In genomic region chr11:48798308-48798707, GRCm38 (mm10) we compare ENCODE assay signal across 10 mouse cellular contexts. TPM values are rescaled to one million over a fixed set of nuclear protein-coding genes. Genes with fewer than 3 reads are reported as not detected.
DNase-seq lines count a peak whose midpoint lies in the region; ATAC-seq and TF ChIP-seq lines count a peak whose summit lies in the region.
"Had no signal": no experiment of that assay in that cellular context is flagged by ENCODE, and none has a peak within 500 bp of the region (broad histone marks: within the 10 kb centered on the region; RNA-seq: fewer than 3 reads in every experiment).

No protein-coding gene starts in this region.

- WGBS in hindbrain, embryonic 13.5 days = 86% methylated on average over 7 of the region's 7 CpGs
- WGBS in hindbrain, embryonic 11.5 days = 86% methylated on average over 7 of the region's 7 CpGs
- WGBS in intestine, embryonic 14.5 days = 77% methylated on average over 7 of the region's 7 CpGs
- 69% methylated on average over 7 of the region's 7 CpGs for WGBS in midbrain, embryonic 15.5 days

- no peak for ATAC-seq in hindbrain, embryonic 13.5 days (ENCODE audit: low FRiP score)
- ATAC-seq in hindbrain, embryonic 11.5 days (ENCODE audit: low FRiP score) = no peak
- ATAC-seq in intestine, embryonic 14.5 days (replicated peaks; ENCODE audit: low FRiP score, low TSS enrichment, low read depth) = no peak
- ATAC-seq in midbrain, embryonic 15.5 days (replicated peaks) = no peak
- ATAC-seq: Patski had no signal

- peaks cover 19% of the 10 kb centered on the region for H3K36me3 ChIP-seq in hindbrain, embryonic 13.5 days
- H3K36me3 ChIP-seq in hindbrain, embryonic 11.5 days (ENCODE audit: control insufficient read depth, insufficient read depth, low read length) = 0 out of 2 replicates have a peak, but pooled peaks cover under 1% of the 10 kb centered on the region
- H3K36me3 ChIP-seq in intestine, embryonic 14.5 days (ENCODE audit: control insufficient read depth, insufficient read depth, low read length) = peaks cover 22% of the 10 kb centered on the region
- peaks cover 10% of the 10 kb centered on the region for H3K36me3 ChIP-seq in midbrain, embryonic 15.5 days (replicated peaks)

- H3K4me1 ChIP-seq in hindbrain, embryonic 13.5 days (replicated peaks) = peaks cover 38% of the 10 kb centered on the region
- peaks cover 9% of the 10 kb centered on the region for H3K4me1 ChIP-seq in hindbrain, embryonic 11.5 days (replicated peaks; ENCODE audit: control insufficient read depth, insufficient read depth, low read length)
- peaks cover 33% of the 10 kb centered on the region for H3K4me1 ChIP-seq in bone marrow macrophage, adult 2 months (ENCODE audit: control insufficient read depth, insufficient read depth, low read length)
- peaks cover 11% of the 10 kb centered on the region for H3K4me1 ChIP-seq in intestine, embryonic 14.5 days (replicated peaks; ENCODE audit: control insufficient read depth, insufficient read depth, low read length)
- H3K4me1 ChIP-seq in midbrain, embryonic 15.5 days = peaks cover 37% of the 10 kb centered on the region

- no peak for TF ChIP-seq POLR2A in bone marrow macrophage, adult 2 months (IDR thresholded peaks at IDR 0.05; ENCODE audit: borderline replicate concordance, low read depth, low read length)

- peak overlapping the region; percentile 83; the same call in 1 of the 2 replicates for H3K4me3 ChIP-seq in hindbrain, embryonic 13.5 days
- H3K4me3 ChIP-seq in hindbrain, embryonic 11.5 days (ENCODE audit: low read depth, low read length) = no peak overlapping the region
- peak overlapping the region; percentile 42 for H3K4me3 ChIP-seq in bone marrow macrophage, adult 2 months (ENCODE audit: insufficient read depth, low read length)
- H3K4me3 ChIP-seq in intestine, embryonic 14.5 days (ENCODE audit: low read depth, low read length) = no peak overlapping the region
- no peak overlapping the region for H3K4me3 ChIP-seq in midbrain, embryonic 15.5 days

- no peak overlapping the region for H3K27ac ChIP-seq in hindbrain, embryonic 13.5 days
- no peak overlapping the region for H3K27ac ChIP-seq in hindbrain, embryonic 11.5 days (ENCODE audit: low read depth, low read length)
- peak overlapping the region; percentile 36 for H3K27ac ChIP-seq in bone marrow macrophage, adult 2 months (ENCODE audit: insufficient read depth, low read depth, low read length)
- no peak overlapping the region for H3K27ac ChIP-seq in intestine, embryonic 14.5 days (ENCODE audit: low read depth)
- H3K27ac ChIP-seq in midbrain, embryonic 15.5 days = no peak overlapping the region

- H3K9ac ChIP-seq in hindbrain, embryonic 13.5 days = peak overlapping the region; percentile 95
- no peak overlapping the region for H3K9ac ChIP-seq in hindbrain, embryonic 11.5 days (ENCODE audit: low read depth, low read length)
- no peak overlapping the region; the same call in 1 of the 2 replicates for H3K9ac ChIP-seq in intestine, embryonic 14.5 days (ENCODE audit: low read length)
- peak overlapping the region; percentile 72; the same call in 1 of the 2 replicates for H3K9ac ChIP-seq in midbrain, embryonic 15.5 days

- peak overlapping the region; percentile 98 for H3K4me2 ChIP-seq in hindbrain, embryonic 13.5 days
- H3K4me2 ChIP-seq in hindbrain, embryonic 11.5 days (replicated peaks; ENCODE audit: low read depth, low read length) = no peak overlapping the region; the same call in 1 of the 2 replicates
- peak overlapping the region; percentile 88 for H3K4me2 ChIP-seq in intestine, embryonic 14.5 days (ENCODE audit: low read length)
- peak overlapping the region; percentile 77 for H3K4me2 ChIP-seq in midbrain, embryonic 15.5 days

- H3K27me3 ChIP-seq in hindbrain, embryonic 13.5 days = no peaks in the 10 kb centered on the region
- no peaks in the 10 kb centered on the region for H3K27me3 ChIP-seq in hindbrain, embryonic 11.5 days (ENCODE audit: control insufficient read depth, insufficient read depth, low read length)
- no peaks in the 10 kb centered on the region for H3K27me3 ChIP-seq in intestine, embryonic 14.5 days (replicated peaks; ENCODE audit: control insufficient read depth, insufficient read depth, low read length)
- no peaks in the 10 kb centered on the region for H3K27me3 ChIP-seq in midbrain, embryonic 15.5 days (replicated peaks)
- H3K27me3 ChIP-seq: Patski had no signal

- DNase-seq in hindbrain, embryonic 11.5 days (ENCODE audit: low spot score) = no peak
- no peak for DNase-seq in intestine, embryonic 14.5 days (ENCODE audit: low spot score)
- no peak for DNase-seq in right cerebral cortex, adult 18-20 months
- DNase-seq in cerebellum, adult 11-12 months = no peak
- DNase-seq in layer of hippocampus, adult 9-10 months (ENCODE audit: low spot score) = no peak
- DNase-seq: kidney, postnatal 10 days had no signal

- no peak for TF ChIP-seq CTCF in bone marrow macrophage, adult 2 months (IDR thresholded peaks at IDR 0.05; ENCODE audit: low read depth, low read length)

- H3K9me3 ChIP-seq in hindbrain, embryonic 13.5 days = no peaks in the 10 kb centered on the region
- no peaks in the 10 kb centered on the region for H3K9me3 ChIP-seq in hindbrain, embryonic 11.5 days (ENCODE audit: control insufficient read depth, low read length)
- no peaks in the 10 kb centered on the region for H3K9me3 ChIP-seq in intestine, embryonic 14.5 days (ENCODE audit: control insufficient read depth, low read length)
- H3K9me3 ChIP-seq in midbrain, embryonic 15.5 days = no peaks in the 10 kb centered on the region

RNA-seq across cellular contexts. Expression of gene Rack1, which starts 1.8 kb away (rescaled TPM):
- polyA plus RNA-seq in hindbrain, embryonic 13.5 days (2015; fragmentation: Nextera tagmentation; extraction: Ambion mirVana) = 444 and 448 TPM in 2 replicates
- polyA plus RNA-seq in hindbrain, embryonic 11.5 days (2014; fragmentation: Nextera tagmentation; extraction: Ambion mirVana) = 654 and 661 TPM in 2 replicates
- polyA plus RNA-seq in bone marrow macrophage, adult 2 months (2012; ENCODE audit: insufficient read depth, insufficient read length, missing spikeins) = 1,563 and 1,726 TPM in 2 replicates
- 1,049 and 1,145 TPM in 2 replicates for polyA plus RNA-seq in intestine, embryonic 14.5 days (2014; fragmentation: Nextera tagmentation; extraction: Ambion mirVana)
- 365 and 382 TPM in 2 replicates for polyA plus RNA-seq in midbrain, embryonic 15.5 days (2015; fragmentation: Nextera tagmentation; extraction: Ambion mirVana)

RNA-seq across cellular contexts. Expression of gene Trim41, which starts 18.8 kb away (rescaled TPM):
- 7.5 TPM in 2 replicates for polyA plus RNA-seq in hindbrain, embryonic 13.5 days (2015; fragmentation: Nextera tagmentation; extraction: Ambion mirVana)
- polyA plus RNA-seq in hindbrain, embryonic 11.5 days (2014; fragmentation: Nextera tagmentation; extraction: Ambion mirVana) = 4.2 and 4.5 TPM in 2 replicates
- polyA plus RNA-seq in bone marrow macrophage, adult 2 months (2012; ENCODE audit: insufficient read depth, insufficient read length, missing spikeins) = 55.5 and 64.4 TPM in 2 replicates
- polyA plus RNA-seq in intestine, embryonic 14.5 days (2014; fragmentation: Nextera tagmentation; extraction: Ambion mirVana) = 5.0 and 6.2 TPM in 2 replicates
- 7.3 and 7.9 TPM in 2 replicates for polyA plus RNA-seq in midbrain, embryonic 15.5 days (2015; fragmentation: Nextera tagmentation; extraction: Ambion mirVana)

RNA-seq across cellular contexts. Expression of gene Trim7, which starts 27.6 kb away (rescaled TPM):
- 1.0 and 2.8 TPM in 2 replicates for polyA plus RNA-seq in hindbrain, embryonic 13.5 days (2015; fragmentation: Nextera tagmentation; extraction: Ambion mirVana)
- polyA plus RNA-seq in hindbrain, embryonic 11.5 days (2014; fragmentation: Nextera tagmentation; extraction: Ambion mirVana) = 0.56 and 0.77 TPM in 2 replicates
- polyA plus RNA-seq in bone marrow macrophage, adult 2 months (2012; ENCODE audit: insufficient read depth, insufficient read length, missing spikeins) = 1.0 and 1.1 TPM in 2 replicates
- 1.4 and 1.5 TPM in 2 replicates for polyA plus RNA-seq in intestine, embryonic 14.5 days (2014; fragmentation: Nextera tagmentation; extraction: Ambion mirVana)
- 2.3 and 2.6 TPM in 2 replicates for polyA plus RNA-seq in midbrain, embryonic 15.5 days (2015; fragmentation: Nextera tagmentation; extraction: Ambion mirVana)

RNA-seq across cellular contexts. Expression of gene Gm12184, which starts 28.1 kb away (rescaled TPM):
- polyA plus RNA-seq in hindbrain, embryonic 13.5 days (2015; fragmentation: Nextera tagmentation; extraction: Ambion mirVana) = 2.8 and 4.4 TPM in 2 replicates
- polyA plus RNA-seq in hindbrain, embryonic 11.5 days (2014; fragmentation: Nextera tagmentation; extraction: Ambion mirVana) = 5.8 and 7.4 TPM in 2 replicates
- 4.8 and 11.3 TPM in 2 replicates for polyA plus RNA-seq in bone marrow macrophage, adult 2 months (2012; ENCODE audit: insufficient read depth, insufficient read length, missing spikeins)
- polyA plus RNA-seq in intestine, embryonic 14.5 days (2014; fragmentation: Nextera tagmentation; extraction: Ambion mirVana) = 3.9 and 4.1 TPM in 2 replicates
- 2.6 and 4.0 TPM in 2 replicates for polyA plus RNA-seq in midbrain, embryonic 15.5 days (2015; fragmentation: Nextera tagmentation; extraction: Ambion mirVana)

Comparison
In these comparisons a context has a peak if more than half of its experiments do, and no peak if none do; other contexts are left out.
1. H3K4me3 ChIP-seq: peak in hindbrain, embryonic 13.5 days (single experiment) and bone marrow macrophage, adult 2 months (single experiment); none in hindbrain, embryonic 11.5 days (single experiment), intestine, embryonic 14.5 days (single experiment) and midbrain, embryonic 15.5 days (single experiment).
2. H3K9ac ChIP-seq: peak in hindbrain, embryonic 13.5 days (single experiment) and midbrain, embryonic 15.5 days (single experiment); none in hindbrain, embryonic 11.5 days (single experiment) and intestine, embryonic 14.5 days (single experiment).